Mouse (Mus musculus): Measurements from ENCODE around the gene Cntnap2. TPM values are rescaled to one million over a fixed set of nuclear protein-coding genes. Genes with fewer than 3 reads are reported as not detected.
"Not testable (repeated sequence)": the region's sequence is repeated elsewhere in the genome, so short reads cannot be mapped to it uniquely, and the experiment has no call there.

Gene Cntnap2
- total RNA-seq, 2 experiments from 2014 or later, result 97.6 to 118 TPM

- DNase-seq (ENCODE audit: low spot score in 2 of 2), result not testable (repeated sequence)
These were observed 2166.2 kb downstream of the Cntnap2 start for GRCm38 (mm10) chr6:47225391-47225790.

GRCm38 (mm10) chr6:47227601-47228000 lies 2168.4 kb downstream of the Cntnap2 start:
- DNase-seq (ENCODE audit: low spot score in 2 of 2), result no peak

- DNase-seq (ENCODE audit: low spot score in 2 of 2), result peak; percentile 16 to 41
These were observed 2169.6 kb downstream of the Cntnap2 start for GRCm38 (mm10) chr6:47228676-47229317.

GRCm38 (mm10) chr6:47231513-47231912 lies 2172.4 kb downstream of the Cntnap2 start:
- peak; percentile 48 to 71 for DNase-seq (ENCODE audit: low spot score in 2 of 2)

- peak; percentile 40 to 58 for DNase-seq (ENCODE audit: low spot score in 2 of 2)
These were observed 2180.3 kb downstream of the Cntnap2 start for GRCm38 (mm10) chr6:47239376-47239921.

- DNase-seq (ENCODE audit: low spot score in 2 of 2), result no peak
These were observed 2182.2 kb downstream of the Cntnap2 start for GRCm38 (mm10) chr6:47241379-47241778.

GRCm38 (mm10) chr6:47243863-47244606 lies 2184.9 kb downstream of the Cntnap2 start:
- DNase-seq (ENCODE audit: low spot score in 2 of 2), result peak; percentile 9 to 43

GRCm38 (mm10) chr6:47244642-47245041 lies 2185.5 kb downstream of the Cntnap2 start:
- no peak for DNase-seq (ENCODE audit: low spot score in 2 of 2)

- no peak for DNase-seq (ENCODE audit: low spot score in 2 of 2)
These were observed 2196.1 kb downstream of the Cntnap2 start for GRCm38 (mm10) chr6:47255270-47255669.

GRCm38 (mm10) chr6:47256227-47256887 lies 2197.2 kb downstream of the Cntnap2 start:
- no peak for DNase-seq (ENCODE audit: low spot score in 2 of 2)

GRCm38 (mm10) chr6:47256918-47257506 lies 2197.9 kb downstream of the Cntnap2 start:
- no peak for DNase-seq (ENCODE audit: low spot score in 2 of 2)

- no peak for DNase-seq (ENCODE audit: low spot score in 2 of 2)
These were observed 2200.5 kb downstream of the Cntnap2 start for GRCm38 (mm10) chr6:47259626-47260114.

- DNase-seq (ENCODE audit: low spot score in 2 of 2), result no peak
These were observed 2208.1 kb downstream of the Cntnap2 start for GRCm38 (mm10) chr6:47267236-47267635.

GRCm38 (mm10) chr6:47269455-47269854 lies 2210.3 kb downstream of the Cntnap2 start:
- no peak for DNase-seq (ENCODE audit: low spot score in 2 of 2)

GRCm38 (mm10) chr6:47271576-47271975 lies 2212.4 kb downstream of the Cntnap2 start:
- no peak for DNase-seq (ENCODE audit: low spot score in 2 of 2)

GRCm38 (mm10) chr6:47272606-47273575 lies 2213.7 kb downstream of the Cntnap2 start:
- no peak for DNase-seq (ENCODE audit: low spot score in 2 of 2)

- no peak for DNase-seq (ENCODE audit: low spot score in 2 of 2)
These were observed 2215.9 kb downstream of the Cntnap2 start for GRCm38 (mm10) chr6:47275065-47275464.

GRCm38 (mm10) chr6:47279183-47279582 lies 2220.0 kb downstream of the Cntnap2 start:
- DNase-seq (ENCODE audit: low spot score in 2 of 2), result no peak

GRCm38 (mm10) chr6:47281584-47281983 lies 2222.4 kb downstream of the Cntnap2 start:
- DNase-seq (ENCODE audit: low spot score in 2 of 2), result no peak

- DNase-seq (ENCODE audit: low spot score in 2 of 2), result no peak
These were observed 2225.6 kb downstream of the Cntnap2 start for GRCm38 (mm10) chr6:47284794-47285193.

Data from layer of hippocampus, adult 18-20 months (tissue).